Mouse (Mus musculus) cerebellum, adult 2 months (tissue): Measurements from ENCODE around the gene Foxp1.

Experiments
- CTCF ChIP-seq: fragments of 200-500 bp; IDR thresholded peaks from 2 replicates; pipeline ENCODE4 v1.5.1; 2011; ENCODE audit warnings: low read depth, mild to moderate bottlenecking, control low read depth, low read length, moderate library complexity, borderline replicate concordance; ENCODE audit not compliant: insufficient read depth
- POLR2A ChIP-seq: fragments of 200-500 bp; IDR thresholded peaks from 2 replicates; pipeline ENCODE4 v1.6.1; 2011; ENCODE audit warnings: low read length, control low read depth, borderline replicate concordance; ENCODE audit not compliant: insufficient read depth

GRCm38 (mm10) chr6:99375865-99376264, 146.7 kb downstream of the Foxp1 start:
- TF ChIP-seq POLR2A: no peak
- no peak for TF ChIP-seq CTCF
